Comparison of ENCODE assay signal across 20 mouse cellular contexts in the genomic region with DNA sequence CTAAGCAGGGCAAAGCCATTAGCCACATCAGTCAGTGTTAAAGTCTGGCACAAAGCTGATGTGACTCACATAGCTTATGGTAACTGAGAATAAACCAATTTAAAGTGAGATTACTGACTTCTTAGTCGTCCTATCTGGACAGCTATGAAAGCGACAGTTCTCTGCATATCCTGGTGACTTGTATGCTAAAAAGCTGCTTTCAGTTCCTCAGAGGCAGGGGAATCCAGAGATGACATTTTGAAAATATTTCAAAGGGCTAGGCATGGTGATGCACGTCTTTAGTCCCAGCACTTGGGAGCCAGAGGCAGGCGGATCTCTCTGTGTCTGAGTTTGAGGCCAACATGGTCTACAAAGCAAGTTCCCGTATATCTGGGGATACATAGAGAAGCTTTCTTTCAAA.
A peak's percentile ranks its signal among the peaks of the same experiment; 100 is the strongest.
DNase-seq lines count a peak whose midpoint lies in the region; ATAC-seq lines count a peak whose summit lies in the region.
"Had no signal": no experiment of that assay in that cellular context is flagged by ENCODE, and none has a peak within 500 bp of the region (broad histone marks: within the 10 kb centered on the region; RNA-seq: fewer than 3 reads in every experiment).

No protein-coding gene starts in this region.

- ATAC-seq in frontal cortex, adult (ENCODE audit: low TSS enrichment) = peak; percentile 85
- ATAC-seq in monocyte, adult 5-6 weeks (replicated peaks; ENCODE audit: insufficient number of reproducible peaks, low FRiP score, low TSS enrichment, poor library complexity, severe bottlenecking) = no peak
- ATAC-seq: activated CD4-positive, CD25-positive, alpha-beta regulatory T cell, adult 4 months; forebrain, embryonic 14.5 days; forebrain, embryonic 16.5 days; Patski had no signal

- DNase-seq in frontal cortex, postnatal 14 days (ENCODE audit: low spot score in 2 of 2) = no peak
- peak; percentile 47 for DNase-seq in retina, postnatal 1 day
- no peak for DNase-seq in retina, embryonic 14.5 days (ENCODE audit: low spot score)
- DNase-seq in brain, adult 2 months (ENCODE audit: low read depth, low spot score) = peak; percentile 26
- DNase-seq: adrenal gland, adult 8-10 months; adrenal gland, postnatal 14 days; adrenal gland, postnatal 36 days; cerebellum, adult 11 months; cerebellum, adult 18-20 months; cerebellum, adult 8-10 months; cerebellum, adult 9-11 months; cerebellum, postnatal 14 days; cerebellum, postnatal 36 days; embryo, embryonic 11 days had no signal

Comparison
In these comparisons a context has a peak if more than half of its experiments do, and no peak if none do; other contexts are left out.
1. DNase-seq: peak in retina, postnatal 1 day (single experiment) and brain, adult 2 months (single experiment); none in frontal cortex, postnatal 14 days (0 of 2) and retina, embryonic 14.5 days (single experiment).